Mouse (Mus musculus) liver, adult 2 months (tissue): ENCODE data around the gene Pdia6. TPM values are rescaled to one million over a fixed set of nuclear protein-coding genes. Genes with fewer than 3 reads are reported as not detected.

Experiments used
- DNase-seq: peaks from one replicate; pipeline ENCODE4 v3.0.0-alpha.2; 2011; ENCODE audit warnings: low read depth, low spot score; ENCODE audit errors: extremely low read depth
- H3K27ac ChIP-seq: fragments of 200-500 bp; replicated peaks from 2 replicates; pipeline ENCODE4 v1.5.1; 2012; ENCODE audit warnings: low read depth, mild to moderate bottlenecking, control low read depth, inconsistent platforms, low read length; ENCODE audit not compliant: insufficient read depth
- H3K27me3 ChIP-seq: fragments of 200-500 bp; 2 replicates; pipeline ENCODE4 v1.6.1; 2012; ENCODE audit warnings: mild to moderate bottlenecking, moderate library complexity, low read length, inconsistent platforms; ENCODE audit not compliant: control insufficient read depth, insufficient read depth
- H3K36me3 ChIP-seq: fragments of 200-500 bp; 2 replicates; pipeline ENCODE4 v1.6.1; 2012; ENCODE audit warnings: low read length, inconsistent platforms; ENCODE audit not compliant: control insufficient read depth, insufficient read depth
- H3K4me1 ChIP-seq: fragments of 200-500 bp; 2 replicates; pipeline ENCODE4 v1.6.1; 2011; ENCODE audit warnings: low read length; ENCODE audit not compliant: control insufficient read depth, insufficient read depth
- H3K4me3 ChIP-seq: fragments of 200-500 bp; 2 replicates; pipeline ENCODE4 v1.5.1; 2011; ENCODE audit warnings: low read depth, mild to moderate bottlenecking, control low read depth, low read length, moderate library complexity; ENCODE audit not compliant: insufficient read depth
- H3K79me2 ChIP-seq: fragments of 200-500 bp; 2 replicates; pipeline ENCODE4 v1.6.1; 2012; ENCODE audit warnings: inconsistent platforms, mild to moderate bottlenecking, low read length, moderate library complexity; ENCODE audit not compliant: control insufficient read depth, insufficient read depth
- H3K9ac ChIP-seq: fragments of 200-500 bp; 2 replicates; pipeline ENCODE4 v1.6.1; 2012; ENCODE audit warnings: low read depth, mild to moderate bottlenecking, control low read depth, inconsistent platforms, low read length
- CTCF ChIP-seq: fragments of 200-500 bp; IDR thresholded peaks from 2 replicates; pipeline ENCODE4 v1.5.1; 2011; ENCODE audit warnings: low read depth, low read length, control low read depth
- POLR2A ChIP-seq: fragments of 200-500 bp; IDR thresholded peaks from 2 replicates; pipeline ENCODE4 v1.6.1; 2011; ENCODE audit warnings: low read length, control low read depth; ENCODE audit not compliant: insufficient read depth; ENCODE audit errors: extremely low read depth
- WGBS: fragments of 180-500 bp; shearing (Covaris S2); methylation state at CpG from one replicate; pipeline ENCODE4 v1.1.7; 2018; 5-methylcytosine and 5-hydroxymethylcytosine counted together
- polyA plus RNA-seq: library from polyadenylated mRNA; depleted of rRNA; stranded (reverse); fragments of >200 nt; gene quantifications from 2 replicates; pipeline ENCODE4 v1.2.3, GENCODE M21; 2012; rRNA removed
- total RNA-seq: library from RNA; depleted of rRNA; stranded (reverse); fragments of >200 nt; gene quantifications from 2 replicates; pipeline ENCODE4 v1.2.3, GENCODE M21; 2014; rRNA removed

Pdia6 gene
- total RNA-seq: 224 and 226 TPM in 2 replicates
- polyA plus RNA-seq: 89.1 and 95.4 TPM in 2 replicates

DNA sequence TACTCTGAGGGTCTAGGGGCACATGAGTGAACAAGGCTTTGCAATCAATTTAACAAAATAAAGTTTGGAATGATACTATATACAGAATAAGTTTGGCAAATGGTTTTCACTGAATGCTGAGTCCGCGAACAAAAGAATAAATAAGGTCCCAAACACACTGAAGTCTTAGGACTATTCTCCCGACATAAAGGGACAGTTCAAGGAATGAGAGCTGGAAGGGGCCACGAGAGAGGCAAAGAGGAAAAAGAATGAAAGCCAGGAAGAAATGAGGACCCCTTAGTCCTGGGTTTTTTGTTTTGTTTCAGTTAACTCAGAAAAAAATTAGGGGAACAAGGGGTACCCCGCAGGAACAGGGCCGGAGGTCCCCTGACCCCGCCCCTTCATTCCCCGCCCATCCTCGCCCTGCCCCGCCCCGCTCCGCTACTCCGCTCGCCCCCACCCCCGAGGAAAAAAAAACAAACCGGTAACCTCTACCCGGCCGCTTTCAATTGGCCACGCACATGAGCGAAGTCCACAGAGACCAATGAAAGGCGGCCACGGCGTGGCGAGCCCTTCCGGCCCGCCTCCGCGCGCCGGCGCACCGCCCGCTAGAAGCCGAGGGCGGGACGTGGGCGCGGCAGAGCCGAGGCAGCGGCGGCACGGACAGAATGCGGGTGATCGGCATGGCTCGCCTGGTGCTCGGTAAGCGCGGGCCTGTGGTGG is at the start of gene Pdia6:
Pdia6 (plus strand) TSS at position 575 of the 702 bp plus-strand sequence.
- Histone ChIP-seq H3K79me2 (peaks cover 16% of the 10 kb centered on the region; the same call in 1 of the 2 replicates), H3K36me3 (peaks cover 11% of the 10 kb centered on the region), H3K27ac (peak within 1 kb of the TSS; percentile 53; the same call in 1 of the 2 replicates), H3K9ac (peak within 1 kb of the TSS; percentile 96), H3K4me1 (peaks cover 21% of the 10 kb centered on the region), H3K4me3 (peak within 1 kb of the TSS; percentile 88), H3K27me3 (no peaks in the 10 kb centered on the region)
- WGBS: under 1% methylated on average over 48 of the region's 48 CpGs
- DNase-seq: peak; percentile 77
- TF ChIP-seq POLR2A (peak; percentile 92), CTCF (no peak)

- no peaks in the 10 kb centered on the region for H3K36me3 ChIP-seq
- no peak for TF ChIP-seq POLR2A
- no peak for TF ChIP-seq CTCF
- no peak overlapping the region for H3K27ac ChIP-seq
- H3K4me3 ChIP-seq: no peak overlapping the region
- no peaks in the 10 kb centered on the region for H3K4me1 ChIP-seq
- H3K27me3 ChIP-seq: no peaks in the 10 kb centered on the region
- WGBS: 70% methylated on average over 8 of the region's 8 CpGs
- DNase-seq: no peak
- H3K79me2 ChIP-seq: no peaks in the 10 kb centered on the region
- no peak overlapping the region for H3K9ac ChIP-seq
Measured at GRCm38 (mm10) chr12:17218390-17218789, 48.0 kb upstream of the Pdia6 start.

DNA sequence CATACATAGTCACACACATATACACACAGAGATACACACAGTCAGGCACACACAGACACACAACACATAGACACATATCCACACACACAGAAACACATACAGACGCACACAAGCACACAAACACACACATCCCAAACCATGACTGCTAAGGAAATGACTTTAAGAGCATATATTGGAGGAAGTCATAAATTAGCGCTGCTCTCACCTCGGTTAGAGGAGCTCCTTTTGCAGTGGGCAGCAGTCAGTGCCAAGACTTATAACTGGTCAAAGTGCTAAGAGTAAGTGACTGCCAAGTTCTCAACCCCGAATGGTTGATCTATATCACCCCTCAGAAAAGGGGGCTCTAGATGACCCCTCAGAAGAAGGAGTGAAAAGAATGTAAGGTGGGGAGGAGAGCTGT is 47.2 kb upstream of the Pdia6 start:
- Histone ChIP-seq H3K4me1 (no peaks in the 10 kb centered on the region), H3K79me2 (no peaks in the 10 kb centered on the region), H3K27me3 (no peaks in the 10 kb centered on the region), H3K27ac (no peak overlapping the region), H3K9ac (no peak overlapping the region), H3K36me3 (no peaks in the 10 kb centered on the region), H3K4me3 (no peak overlapping the region)
- TF ChIP-seq POLR2A (no peak), CTCF (no peak)
- DNase-seq: no peak
- WGBS: 81% methylated on average over 4 of the region's 4 CpGs

- 68% methylated on average over 5 of the region's 5 CpGs for WGBS
- Histone ChIP-seq H3K79me2 (no peaks in the 10 kb centered on the region), H3K27ac (no peak overlapping the region), H3K36me3 (no peaks in the 10 kb centered on the region), H3K27me3 (no peaks in the 10 kb centered on the region), H3K9ac (no peak overlapping the region), H3K4me3 (no peak overlapping the region), H3K4me1 (no peaks in the 10 kb centered on the region)
- DNase-seq: no peak
- TF ChIP-seq POLR2A (no peak), CTCF (no peak)
Measured at GRCm38 (mm10) chr12:17220631-17221030, 45.7 kb upstream of the Pdia6 start.

GRCm38 (mm10) chr12:17221891-17222428 is 44.4 kb upstream of the Pdia6 start:
- no peaks in the 10 kb centered on the region for H3K4me1 ChIP-seq
- H3K27ac ChIP-seq: no peak overlapping the region
- H3K9ac ChIP-seq: no peak overlapping the region
- no peak for DNase-seq
- no peaks in the 10 kb centered on the region for H3K27me3 ChIP-seq
- no peak overlapping the region for H3K4me3 ChIP-seq
- TF ChIP-seq CTCF: peak; percentile 55; the same call in 1 of the 2 replicates
- TF ChIP-seq POLR2A: no peak
- 51% methylated on average over 5 of the region's 5 CpGs for WGBS
- no peaks in the 10 kb centered on the region for H3K36me3 ChIP-seq
- no peaks in the 10 kb centered on the region for H3K79me2 ChIP-seq

GRCm38 (mm10) chr12:17223050-17223449 is 43.3 kb upstream of the Pdia6 start:
- Histone ChIP-seq H3K9ac (no peak overlapping the region), H3K4me1 (no peaks in the 10 kb centered on the region), H3K27me3 (no peaks in the 10 kb centered on the region), H3K4me3 (no peak overlapping the region), H3K27ac (no peak overlapping the region), H3K36me3 (no peaks in the 10 kb centered on the region), H3K79me2 (no peaks in the 10 kb centered on the region)
- WGBS: 62% methylated on average over 3 of the region's 3 CpGs
- TF ChIP-seq CTCF (no peak), POLR2A (no peak)
- DNase-seq: no peak
